7 mouse cellular contexts compared by ENCODE assay signal in genomic region chr2:151039232-151039695, GRCm38 (mm10). TPM values are rescaled to one million over a fixed set of nuclear protein-coding genes. Genes with fewer than 3 reads are reported as not detected.
DNase-seq lines count a peak whose midpoint lies in the region; ATAC-seq lines count a peak whose summit lies in the region.

Gene Ninl, minus strand, starts transcription at chr2:151039382.
Gene Nanp, minus strand, starts transcription at chr2:151039398.

- H3K4me3 ChIP-seq in embryonic facial prominence, embryonic 11.5 days (ENCODE audit: low read depth, low read length), result peak within 1 kb of the TSS; percentile 86
- peak within 1 kb of the TSS; percentile 95 for H3K4me3 ChIP-seq in limb, embryonic 10.5 days
- H3K4me3 ChIP-seq in midbrain, embryonic 13.5 days (replicated peaks), result peak within 1 kb of the TSS; percentile 87

- peak within 1 kb of the TSS; percentile 99 for H3K9ac ChIP-seq in embryonic facial prominence, embryonic 11.5 days (replicated peaks; ENCODE audit: low read length)
- peak within 1 kb of the TSS; percentile 95 for H3K9ac ChIP-seq in midbrain, embryonic 13.5 days (replicated peaks)

- DNase-seq in adrenal gland, postnatal 14 days, result peak; percentile 96
- peak; percentile 96 for DNase-seq in embryonic facial prominence, embryonic 11.5 days (ENCODE audit: low spot score)
- peak; percentile 93 for DNase-seq in kidney, adult 11 months
- peak; percentile 95 for DNase-seq in limb, embryonic 10.5 days (ENCODE audit: low spot score)
- DNase-seq in spleen, adult 12 weeks (ENCODE audit: low spot score), result peak; percentile 91

- no peaks in the 10 kb centered on the region; the same call in 1 of the 2 replicates for H3K4me1 ChIP-seq in embryonic facial prominence, embryonic 11.5 days (ENCODE audit: control insufficient read depth, insufficient read depth, low read length)
- H3K4me1 ChIP-seq in limb, embryonic 10.5 days, result peaks cover 10% of the 10 kb centered on the region
- peaks cover 21% of the 10 kb centered on the region for H3K4me1 ChIP-seq in midbrain, embryonic 13.5 days (replicated peaks)

- 2% methylated on average over 34 of the region's 34 CpGs for WGBS in embryonic facial prominence, embryonic 11.5 days
- 2% methylated on average over 34 of the region's 34 CpGs for WGBS in limb, embryonic 10.5 days
- under 1% methylated on average over 34 of the region's 34 CpGs for WGBS in midbrain, embryonic 13.5 days

- no peaks in the 10 kb centered on the region for H3K9me3 ChIP-seq in embryonic facial prominence, embryonic 11.5 days (replicated peaks; ENCODE audit: control insufficient read depth, low read length)
- no peaks in the 10 kb centered on the region for H3K9me3 ChIP-seq in limb, embryonic 10.5 days (replicated peaks)
- no peaks in the 10 kb centered on the region; the same call in 1 of the 2 replicates for H3K9me3 ChIP-seq in midbrain, embryonic 13.5 days

- H3K27ac ChIP-seq in embryonic facial prominence, embryonic 11.5 days (replicated peaks; ENCODE audit: low read depth, low read length), result peak within 1 kb of the TSS; percentile 25; the same call in 1 of the 2 replicates
- H3K27ac ChIP-seq in limb, embryonic 10.5 days, result peak within 1 kb of the TSS; percentile 97
- peak within 1 kb of the TSS; percentile 63 for H3K27ac ChIP-seq in midbrain, embryonic 13.5 days

- ATAC-seq in embryonic facial prominence, embryonic 11.5 days (replicated peaks; ENCODE audit: insufficient number of reproducible peaks, low FRiP score, low TSS enrichment, low read depth), result peak; percentile 92
- ATAC-seq in granulocyte monocyte progenitor cell, adult 5-6 weeks (replicated peaks; ENCODE audit: poor library complexity, severe bottlenecking), result peak; percentile 87
- ATAC-seq in midbrain, embryonic 13.5 days, result peak; percentile 96

- H3K36me3 ChIP-seq in embryonic facial prominence, embryonic 11.5 days (replicated peaks; ENCODE audit: control insufficient read depth, insufficient read depth, low read depth, low read length), result no peaks in the 10 kb centered on the region
- 0 out of 2 replicates have a peak, but pooled peaks cover 3% of the 10 kb centered on the region for H3K36me3 ChIP-seq in limb, embryonic 10.5 days
- H3K36me3 ChIP-seq in midbrain, embryonic 13.5 days, result no peaks in the 10 kb centered on the region

- H3K4me2 ChIP-seq in embryonic facial prominence, embryonic 11.5 days (ENCODE audit: low read depth, low read length), result peak within 1 kb of the TSS; percentile 68
- peak within 1 kb of the TSS; percentile 67 for H3K4me2 ChIP-seq in midbrain, embryonic 13.5 days (replicated peaks)

- no peaks in the 10 kb centered on the region for H3K27me3 ChIP-seq in embryonic facial prominence, embryonic 11.5 days (ENCODE audit: control insufficient read depth, insufficient read depth, low read length)
- H3K27me3 ChIP-seq in limb, embryonic 10.5 days (ENCODE audit: low read depth, poor library complexity, severe bottlenecking), result no peaks in the 10 kb centered on the region
- no peaks in the 10 kb centered on the region for H3K27me3 ChIP-seq in midbrain, embryonic 13.5 days

RNA-seq across cellular contexts. Expression of gene Ninl, which starts in this region (rescaled TPM):
- 18.9 and 21.8 TPM in 2 replicates for total RNA-seq in adrenal gland, postnatal 14 days (2021)
- polyA plus RNA-seq in embryonic facial prominence, embryonic 11.5 days (2014; fragmentation: Nextera tagmentation; extraction: Ambion mirVana), result 9.0 and 14.0 TPM in 2 replicates
- 0.13 and 1.7 TPM in 2 replicates for total RNA-seq in granulocyte monocyte progenitor cell, adult 5-6 weeks (2014; fragmentation: Nextera tagmentation)
- total RNA-seq in granulocyte monocyte progenitor cell, adult 5-6 weeks (2017), result 0.13 and 0.88 TPM in 2 replicates
- 21.5 and 22.6 TPM in 2 replicates for polyA plus RNA-seq in limb, embryonic 10.5 days (2016; fragmentation: Nextera tagmentation; extraction: Ambion mirVana)
- 6.9 and 7.0 TPM in 2 replicates for polyA plus RNA-seq in midbrain, embryonic 13.5 days (2015; fragmentation: Nextera tagmentation; extraction: Ambion mirVana)

RNA-seq across cellular contexts. Expression of gene Nanp, which starts in this region (rescaled TPM):
- 10.8 and 13.4 TPM in 2 replicates for total RNA-seq in adrenal gland, postnatal 14 days (2021)
- polyA plus RNA-seq in embryonic facial prominence, embryonic 11.5 days (2014; fragmentation: Nextera tagmentation; extraction: Ambion mirVana), result 54.3 and 62.0 TPM in 2 replicates
- 24.6 and 41.7 TPM in 2 replicates for total RNA-seq in granulocyte monocyte progenitor cell, adult 5-6 weeks (2014; fragmentation: Nextera tagmentation)
- 13.3 and 17.7 TPM in 2 replicates for total RNA-seq in granulocyte monocyte progenitor cell, adult 5-6 weeks (2017)
- 53.8 and 54.4 TPM in 2 replicates for polyA plus RNA-seq in limb, embryonic 10.5 days (2016; fragmentation: Nextera tagmentation; extraction: Ambion mirVana)
- 32.8 and 36.5 TPM in 2 replicates for polyA plus RNA-seq in midbrain, embryonic 13.5 days (2015; fragmentation: Nextera tagmentation; extraction: Ambion mirVana)

Comparison
In these comparisons a context has a peak if more than half of its experiments do, and no peak if none do; other contexts are left out.
1. Peak in every context shown above with its lines: DNase-seq, ATAC-seq, H3K4me3 ChIP-seq and H3K27ac ChIP-seq.
2. H3K27ac ChIP-seq: peak in every context shown above with its lines; median percentile 97 in limb, embryonic 10.5 days; 63 in midbrain, embryonic 13.5 days; 25 in embryonic facial prominence, embryonic 11.5 days.